In the genomic region with DNA sequence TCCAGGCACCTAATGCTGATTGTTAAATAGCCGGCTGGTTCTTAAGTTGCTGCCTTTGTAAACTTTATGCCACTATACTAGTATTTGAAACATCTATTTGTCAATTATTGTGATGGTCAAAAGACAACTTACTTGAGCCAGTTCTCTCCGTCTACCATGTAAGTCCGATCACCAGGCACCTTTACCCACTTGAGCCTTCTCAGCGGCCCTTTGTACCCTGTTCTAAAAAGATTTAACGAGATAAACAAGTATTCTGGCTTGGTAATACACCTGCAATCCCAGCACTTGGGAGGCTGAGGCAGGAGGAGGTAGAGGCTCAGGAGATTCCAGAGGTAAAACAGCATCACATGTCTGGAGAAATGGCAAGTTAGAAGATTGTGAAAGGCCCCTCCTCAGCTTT, we compare ENCODE assay signal across 8 mouse cellular contexts. TPM values are rescaled to one million over a fixed set of nuclear protein-coding genes. Genes with fewer than 3 reads are reported as not detected.
A peak's percentile ranks its signal among the peaks of the same experiment; 100 is the strongest.
DNase-seq lines count a peak whose midpoint lies in the region; ATAC-seq lines count a peak whose summit lies in the region.

No protein-coding gene starts in this region.

- peak overlapping the region; percentile 72 for H3K9ac ChIP-seq in kidney, embryonic 15.5 days
- peak overlapping the region; percentile 63 for H3K9ac ChIP-seq in hindbrain, embryonic 15.5 days
- H3K9ac ChIP-seq in midbrain, embryonic 16.5 days (ENCODE audit: low read depth, low read length): peak overlapping the region; percentile 81

- no peak for DNase-seq in kidney, adult 11 months
- no peak for DNase-seq in embryo, embryonic 10.5 days (ENCODE audit: low spot score)
- no peak for DNase-seq in layer of hippocampus, adult 11-12 months (ENCODE audit: low spot score)
- DNase-seq in frontal cortex, adult 2 months (ENCODE audit: extremely low spot score in 1 of 2, low spot score in 1 of 2): no peak

- no peak for ATAC-seq in kidney, embryonic 15.5 days (replicated peaks; ENCODE audit: low FRiP score)
- no peak for ATAC-seq in hindbrain, embryonic 15.5 days (ENCODE audit: low FRiP score, low read depth)
- no peak for ATAC-seq in midbrain, embryonic 16.5 days

- H3K9me3 ChIP-seq in kidney, embryonic 15.5 days (replicated peaks): no peaks in the 10 kb centered on the region
- no peaks in the 10 kb centered on the region for H3K9me3 ChIP-seq in hindbrain, embryonic 15.5 days
- no peaks in the 10 kb centered on the region for H3K9me3 ChIP-seq in midbrain, embryonic 16.5 days (replicated peaks; ENCODE audit: control insufficient read depth, low read length, poor library complexity, severe bottlenecking)

- peak overlapping the region; percentile 83 for H3K27ac ChIP-seq in kidney, embryonic 15.5 days
- peak overlapping the region; percentile 81 for H3K27ac ChIP-seq in brown adipose tissue, adult 24 weeks (replicated peaks; ENCODE audit: low read depth, low read length)
- H3K27ac ChIP-seq in hindbrain, embryonic 15.5 days (replicated peaks): peak overlapping the region; percentile 75
- H3K27ac ChIP-seq in midbrain, embryonic 16.5 days (ENCODE audit: low read length): peak overlapping the region; percentile 77

- WGBS in kidney, embryonic 15.5 days: 58% methylated on average over 5 of the region's 5 CpGs
- WGBS in hindbrain, embryonic 15.5 days: 60% methylated on average over 5 of the region's 5 CpGs
- WGBS in midbrain, embryonic 16.5 days: 54% methylated on average over 5 of the region's 5 CpGs

- H3K4me2 ChIP-seq in kidney, embryonic 15.5 days: peak overlapping the region; percentile 62
- peak overlapping the region; percentile 72 for H3K4me2 ChIP-seq in hindbrain, embryonic 15.5 days
- H3K4me2 ChIP-seq in midbrain, embryonic 16.5 days (ENCODE audit: low read length): peak overlapping the region; percentile 65

- H3K27me3 ChIP-seq in kidney, embryonic 15.5 days: no peaks in the 10 kb centered on the region
- no peaks in the 10 kb centered on the region for H3K27me3 ChIP-seq in hindbrain, embryonic 15.5 days
- H3K27me3 ChIP-seq in midbrain, embryonic 16.5 days (ENCODE audit: control insufficient read depth, insufficient read depth, low read depth, low read length): no peaks in the 10 kb centered on the region

- H3K4me3 ChIP-seq in kidney, embryonic 15.5 days (replicated peaks): peak overlapping the region; percentile 72
- peak overlapping the region; percentile 83 for H3K4me3 ChIP-seq in brown adipose tissue, adult 24 weeks (ENCODE audit: insufficient read depth, low read depth, low read length)
- peak overlapping the region; percentile 67 for H3K4me3 ChIP-seq in hindbrain, embryonic 15.5 days
- H3K4me3 ChIP-seq in midbrain, embryonic 16.5 days (ENCODE audit: low read depth, low read length): peak overlapping the region; percentile 64

- H3K36me3 ChIP-seq in kidney, embryonic 15.5 days: no peaks in the 10 kb centered on the region
- no peaks in the 10 kb centered on the region for H3K36me3 ChIP-seq in hindbrain, embryonic 15.5 days
- no peaks in the 10 kb centered on the region for H3K36me3 ChIP-seq in midbrain, embryonic 16.5 days (ENCODE audit: control insufficient read depth, insufficient read depth, low read length)

- H3K4me1 ChIP-seq in kidney, embryonic 15.5 days: peaks cover 27% of the 10 kb centered on the region
- 0 out of 2 replicates have a peak, but pooled peaks cover 3% of the 10 kb centered on the region for H3K4me1 ChIP-seq in brown adipose tissue, adult 24 weeks (ENCODE audit: control insufficient read depth, insufficient read depth, insufficient read length, low read length)
- peaks cover 22% of the 10 kb centered on the region for H3K4me1 ChIP-seq in hindbrain, embryonic 15.5 days (replicated peaks)
- H3K4me1 ChIP-seq in midbrain, embryonic 16.5 days (ENCODE audit: control insufficient read depth, insufficient read depth, low read length): peaks cover 11% of the 10 kb centered on the region

RNA-seq across cellular contexts. Expression of a gene that starts 33.2 kb away (rescaled TPM):
- polyA plus RNA-seq in kidney, embryonic 15.5 days (2015; fragmentation: Nextera tagmentation; extraction: Ambion mirVana): 6.4 and 7.7 TPM in 2 replicates
- 7.1 and 8.0 TPM in 2 replicates for polyA plus RNA-seq in brown adipose tissue, adult 24 weeks (2012; ENCODE audit: insufficient read depth, insufficient read length, missing spikeins)
- polyA plus RNA-seq in hindbrain, embryonic 15.5 days (2015; fragmentation: Nextera tagmentation; extraction: Ambion mirVana): 6.1 and 6.6 TPM in 2 replicates
- polyA plus RNA-seq in midbrain, embryonic 16.5 days (2015; fragmentation: Nextera tagmentation; extraction: Ambion mirVana): 6.0 and 6.7 TPM in 2 replicates
- polyA plus RNA-seq in frontal cortex, adult 2 months (2012; rRNA removed): 19.1 and 19.2 TPM in 2 replicates
